Mouse (Mus musculus) cerebellum, adult 2 months (tissue): ENCODE results near the gene Paqr4. TPM values are rescaled to one million over a fixed set of nuclear protein-coding genes. Genes with fewer than 3 reads are reported as not detected.
"Not testable (repeated sequence)": the region's sequence is repeated elsewhere in the genome, so short reads cannot be mapped to it uniquely, and the experiment has no call there.

ENCODE experiments used
- DNase-seq, 2 experiments: peaks; one replicate each; pipeline ENCODE4 v3.0.0; 2021
- H3K27ac ChIP-seq: fragments of 200-500 bp; 2 replicates; pipeline ENCODE4 v1.5.1; 2012; ENCODE audit warnings: low read length, control low read depth, inconsistent platforms; ENCODE audit not compliant: insufficient read depth
- H3K27me3 ChIP-seq: fragments of 200-500 bp; 2 replicates; pipeline ENCODE4 v1.6.1; 2012; ENCODE audit warnings: inconsistent platforms, mild to moderate bottlenecking, low read length, moderate library complexity; ENCODE audit not compliant: control insufficient read depth, insufficient read depth
- H3K4me1 ChIP-seq: fragments of 200-500 bp; 2 replicates; pipeline ENCODE4 v1.6.1; 2011; ENCODE audit warnings: low read length; ENCODE audit not compliant: control insufficient read depth, insufficient read depth
- H3K4me3 ChIP-seq: fragments of 200-500 bp; replicated peaks from 2 replicates; pipeline ENCODE3; 2011; ENCODE audit warnings: mild to moderate bottlenecking, low read depth, low read length, control low read depth; ENCODE audit not compliant: insufficient read depth
- CTCF ChIP-seq: fragments of 200-500 bp; IDR thresholded peaks from 2 replicates; pipeline ENCODE4 v1.5.1; 2011; ENCODE audit warnings: low read depth, mild to moderate bottlenecking, control low read depth, low read length, moderate library complexity, borderline replicate concordance; ENCODE audit not compliant: insufficient read depth
- POLR2A ChIP-seq: fragments of 200-500 bp; IDR thresholded peaks from 2 replicates; pipeline ENCODE4 v1.6.1; 2011; ENCODE audit warnings: low read length, control low read depth, borderline replicate concordance; ENCODE audit not compliant: insufficient read depth
- WGBS: fragments of 180-500 bp; shearing (Covaris S2); methylation state at CpG from one replicate; pipeline ENCODE4 v1.1.7; 2018; 5-methylcytosine and 5-hydroxymethylcytosine counted together
- polyA plus RNA-seq: library from polyadenylated mRNA; depleted of rRNA; stranded (reverse); fragments of >200 nt; gene quantifications from 2 replicates; pipeline ENCODE4 v1.2.3, GENCODE M21; 2012

Gene Paqr4
- polyA plus RNA-seq, 1 experiment, result 104 TPM

- no peak overlapping the region for H3K27ac ChIP-seq
- no peak for DNase-seq
- H3K4me1 ChIP-seq, result no peaks in the 10 kb centered on the region
- H3K27me3 ChIP-seq, result no peaks in the 10 kb centered on the region
- H3K4me3 ChIP-seq, result no peak overlapping the region
- WGBS, result 78% methylated on average over 10 of the region's 10 CpGs
- TF ChIP-seq POLR2A, result no peak
- TF ChIP-seq CTCF, result no peak
Observed at GRCm38 (mm10) chr17:23776216-23776615, 35.5 kb upstream of the Paqr4 start.

GRCm38 (mm10) chr17:23774090-23774489 is 33.4 kb upstream of the Paqr4 start:
- Histone ChIP-seq H3K4me3 (no peak overlapping the region), H3K27me3 (no peaks in the 10 kb centered on the region), H3K27ac (no peak overlapping the region), H3K4me1 (no peaks in the 10 kb centered on the region)
- peak; percentile 81 to 86 for DNase-seq
- WGBS, result 3% methylated on average over 12 of the region's 12 CpGs
- TF ChIP-seq CTCF (peak; percentile 79), POLR2A (no peak)

GRCm38 (mm10) chr17:23773676-23774075 is 33.0 kb upstream of the Paqr4 start:
- Histone ChIP-seq H3K27me3 (no peaks in the 10 kb centered on the region), H3K27ac (no peak overlapping the region), H3K4me1 (no peaks in the 10 kb centered on the region), H3K4me3 (no peak overlapping the region)
- WGBS, result 77% methylated on average over 6 of the region's 6 CpGs
- DNase-seq, result no peak
- TF ChIP-seq POLR2A (no peak), CTCF (no peak)

- DNase-seq, H3K27me3 ChIP-seq, H3K27ac ChIP-seq, H3K4me1 ChIP-seq: not testable (repeated sequence)
- H3K4me3 ChIP-seq, result peak overlapping the region; percentile 63
- 51% methylated on average over 2 of the region's 2 CpGs for WGBS
Observed at GRCm38 (mm10) chr17:23772219-23772556, 31.5 kb upstream of the Paqr4 start.

GRCm38 (mm10) chr17:23771284-23772218 is 30.9 kb upstream of the Paqr4 start, which contains the start of gene Flywch1:
Flywch1 (minus strand) TSS chr17:23771602.
- peak; percentile 69 for TF ChIP-seq POLR2A
- TF ChIP-seq CTCF, result no peak
- 3% methylated on average over 58 of the region's 58 CpGs for WGBS
- H3K27me3 ChIP-seq, result no peaks in the 10 kb centered on the region
- H3K4me1 ChIP-seq, result no peaks in the 10 kb centered on the region
- peak; percentile 99 to 100 for DNase-seq
- peak within 1 kb of the TSS; percentile 88 for H3K4me3 ChIP-seq
- peak within 1 kb of the TSS; percentile 64 for H3K27ac ChIP-seq

- Histone ChIP-seq H3K27ac (peak overlapping the region; percentile 64), H3K4me1 (peaks cover under 1% of the 10 kb centered on the region; the same call in 1 of the 2 replicates), H3K4me3 (peak overlapping the region; percentile 88), H3K27me3 (no peaks in the 10 kb centered on the region)
- TF ChIP-seq CTCF, result no peak
- no peak for TF ChIP-seq POLR2A
- DNase-seq, result no peak
- under 1% methylated on average over 19 of the region's 19 CpGs for WGBS
Observed at GRCm38 (mm10) chr17:23770896-23771283, 30.2 kb upstream of the Paqr4 start.

- H3K4me1 ChIP-seq, result peaks cover 2% of the 10 kb centered on the region; the same call in 1 of the 2 replicates
- no peaks in the 10 kb centered on the region for H3K27me3 ChIP-seq
- peak overlapping the region; percentile 88 for H3K4me3 ChIP-seq
- TF ChIP-seq POLR2A, result no peak
- no peak for TF ChIP-seq CTCF
- no peak for DNase-seq
- WGBS, result 8% methylated on average over 2 of the region's 2 CpGs
- H3K27ac ChIP-seq, result no peak overlapping the region; the same call in 1 of the 2 replicates
Observed at GRCm38 (mm10) chr17:23770493-23770892, 29.8 kb upstream of the Paqr4 start.

- TF ChIP-seq POLR2A (no peak), CTCF (no peak)
- no peak overlapping the region for H3K4me3 ChIP-seq
- no peaks in the 10 kb centered on the region for H3K27me3 ChIP-seq
- H3K27ac ChIP-seq, result 0 out of 2 replicates have a peak overlapping the region, but pooled peaks have one; percentile 2
- peak; percentile 62 to 70 for DNase-seq
- WGBS, result 11% methylated on average over 11 of the region's 11 CpGs
- H3K4me1 ChIP-seq, result peaks cover 22% of the 10 kb centered on the region
Observed at GRCm38 (mm10) chr17:23762976-23763375, 22.3 kb upstream of the Paqr4 start.
